Mouse (Mus musculus): Measurements from ENCODE around the gene Plcb3. TPM values are rescaled to one million over a fixed set of nuclear protein-coding genes. Genes with fewer than 3 reads are reported as not detected.

Gene Plcb3
- total and polyA plus RNA-seq, 3 experiments: 9.9 to 21.0 (median 14.1) TPM

- H3K4me3 ChIP-seq (ENCODE audit: low read depth, low read length): peak within 1 kb of the TSS; percentile 89
- no peaks in the 10 kb centered on the region for H3K27me3 ChIP-seq (ENCODE audit: insufficient read depth, low read length)
- peaks cover 66% of the 10 kb centered on the region for H3K4me1 ChIP-seq (ENCODE audit: insufficient read depth, low read depth, low read length)
- TF ChIP-seq POLR2AphosphoS5 (IDR thresholded peaks at IDR 0.05; ENCODE audit: insufficient replicate concordance, low read depth, low read length) (peak; percentile 84; the same call in 1 of the 2 replicates), TAL1 (conservative IDR thresholded peaks at IDR 0.05; ENCODE audit: low read depth, low read length) (no peak), GATA2 (IDR thresholded peaks at IDR 0.05; ENCODE audit: borderline replicate concordance, low read depth, low read length) (no peak), GATA1 (IDR thresholded peaks at IDR 0.05; ENCODE audit: borderline replicate concordance, low read length) (no peak), CTCF (IDR thresholded peaks at IDR 0.05; ENCODE audit: low read depth, low read length) (no peak)
- ATAC-seq (ENCODE audit: extremely low read depth, insufficient number of reproducible peaks, low FRiP score, poor library complexity, severe bottlenecking): peak; percentile 72
- H3K9me3 ChIP-seq (replicated peaks): no peaks in the 10 kb centered on the region
- peak; percentile 92 for DNase-seq (ENCODE audit: low spot score)
- H3K36me3 ChIP-seq (replicated peaks): peaks cover 79% of the 10 kb centered on the region
Measured at GRCm38 (mm10) chr19:6909507-6910289, 66.6 kb downstream of the Plcb3 start, which contains the start of the genes Trmt112 and Prdx5. Gene Trmt112, plus strand, starts transcription at chr19:6909698. Gene Prdx5, minus strand, starts transcription at chr19:6910106.

GRCm38 (mm10) chr19:6909021-6909420 lies 67.2 kb downstream of the Plcb3 start:
- Histone ChIP-seq H3K9me3 (replicated peaks) (no peaks in the 10 kb centered on the region), H3K4me3 (ENCODE audit: low read depth, low read length) (peak overlapping the region; percentile 89), H3K27me3 (ENCODE audit: insufficient read depth, low read length) (no peaks in the 10 kb centered on the region), H3K4me1 (ENCODE audit: insufficient read depth, low read depth, low read length) (peaks cover 60% of the 10 kb centered on the region), H3K36me3 (replicated peaks) (peaks cover 78% of the 10 kb centered on the region)
- no peak for ATAC-seq (ENCODE audit: extremely low read depth, insufficient number of reproducible peaks, low FRiP score, poor library complexity, severe bottlenecking)
- DNase-seq (ENCODE audit: low spot score): no peak
- TF ChIP-seq GATA2 (IDR thresholded peaks at IDR 0.05; ENCODE audit: borderline replicate concordance, low read depth, low read length) (no peak), TAL1 (conservative IDR thresholded peaks at IDR 0.05; ENCODE audit: low read depth, low read length) (no peak), GATA1 (IDR thresholded peaks at IDR 0.05; ENCODE audit: borderline replicate concordance, low read length) (no peak), POLR2AphosphoS5 (IDR thresholded peaks at IDR 0.05; ENCODE audit: insufficient replicate concordance, low read depth, low read length) (no peak), CTCF (IDR thresholded peaks at IDR 0.05; ENCODE audit: low read depth, low read length) (no peak)

DNA sequence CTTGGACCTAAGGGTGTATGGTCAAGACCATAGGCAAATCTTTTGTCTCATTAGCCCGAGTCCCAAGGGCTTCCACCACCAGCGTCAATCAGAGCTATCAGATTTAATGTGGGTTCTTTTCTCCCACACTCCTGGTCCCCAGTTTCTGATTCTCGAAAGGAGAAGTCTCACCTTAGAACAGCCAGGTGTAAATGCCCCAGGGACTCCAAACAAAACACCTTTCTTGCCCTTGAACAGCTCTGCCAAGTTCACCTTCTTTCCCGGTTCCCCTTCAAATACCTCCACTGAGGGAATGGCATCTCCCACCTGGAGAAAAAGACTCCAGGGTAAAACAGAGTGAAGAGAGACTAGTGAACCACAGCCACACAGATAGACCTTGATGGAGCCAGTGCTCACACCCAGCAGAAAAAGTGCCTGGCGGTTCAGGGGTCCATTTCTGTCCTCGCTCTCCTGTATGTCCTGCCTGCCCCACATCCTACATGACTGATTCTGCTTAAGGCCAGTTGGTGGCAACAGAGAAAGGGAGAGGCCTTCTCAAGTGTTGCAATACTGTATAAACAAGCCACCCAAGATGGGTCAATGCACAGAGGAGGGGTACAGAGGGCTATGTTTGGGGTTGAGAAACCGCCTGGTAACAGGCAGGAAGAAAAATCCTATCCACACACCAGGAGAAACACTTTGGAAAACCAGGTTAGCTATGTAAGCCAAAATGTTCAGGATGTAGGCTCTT lies 68.3 kb downstream of the Plcb3 start:
- Histone ChIP-seq H3K36me3 (replicated peaks) (peaks cover 70% of the 10 kb centered on the region), H3K4me3 (ENCODE audit: low read depth, low read length) (peak overlapping the region; percentile 89; the same call in 1 of the 2 replicates), H3K27me3 (ENCODE audit: insufficient read depth, low read length) (no peaks in the 10 kb centered on the region), H3K9me3 (replicated peaks) (no peaks in the 10 kb centered on the region), H3K4me1 (ENCODE audit: insufficient read depth, low read depth, low read length) (peaks cover 51% of the 10 kb centered on the region)
- no peak for DNase-seq (ENCODE audit: low spot score)
- TF ChIP-seq GATA1 (IDR thresholded peaks at IDR 0.05; ENCODE audit: borderline replicate concordance, low read length) (no peak), POLR2AphosphoS5 (IDR thresholded peaks at IDR 0.05; ENCODE audit: insufficient replicate concordance, low read depth, low read length) (no peak), TAL1 (conservative IDR thresholded peaks at IDR 0.05; ENCODE audit: low read depth, low read length) (no peak), GATA2 (IDR thresholded peaks at IDR 0.05; ENCODE audit: borderline replicate concordance, low read depth, low read length) (no peak), CTCF (IDR thresholded peaks at IDR 0.05; ENCODE audit: low read depth, low read length) (no peak)
- ATAC-seq (ENCODE audit: extremely low read depth, insufficient number of reproducible peaks, low FRiP score, poor library complexity, severe bottlenecking): no peak

GRCm38 (mm10) chr19:6907094-6907493 lies 69.2 kb downstream of the Plcb3 start:
- H3K4me3 ChIP-seq (ENCODE audit: low read depth, low read length): no peak overlapping the region
- H3K36me3 ChIP-seq (replicated peaks): peaks cover 61% of the 10 kb centered on the region
- DNase-seq (ENCODE audit: low spot score) (no peak), ATAC-seq (ENCODE audit: extremely low read depth, insufficient number of reproducible peaks, low FRiP score, poor library complexity, severe bottlenecking) (no peak)
- H3K4me1 ChIP-seq (ENCODE audit: insufficient read depth, low read depth, low read length): peaks cover 42% of the 10 kb centered on the region
- TF ChIP-seq POLR2AphosphoS5 (IDR thresholded peaks at IDR 0.05; ENCODE audit: insufficient replicate concordance, low read depth, low read length) (no peak), GATA2 (IDR thresholded peaks at IDR 0.05; ENCODE audit: borderline replicate concordance, low read depth, low read length) (no peak), TAL1 (conservative IDR thresholded peaks at IDR 0.05; ENCODE audit: low read depth, low read length) (no peak), CTCF (IDR thresholded peaks at IDR 0.05; ENCODE audit: low read depth, low read length) (no peak), GATA1 (IDR thresholded peaks at IDR 0.05; ENCODE audit: borderline replicate concordance, low read length) (no peak)
- no peaks in the 10 kb centered on the region for H3K9me3 ChIP-seq (replicated peaks)
- no peaks in the 10 kb centered on the region for H3K27me3 ChIP-seq (ENCODE audit: insufficient read depth, low read length)

DNA sequence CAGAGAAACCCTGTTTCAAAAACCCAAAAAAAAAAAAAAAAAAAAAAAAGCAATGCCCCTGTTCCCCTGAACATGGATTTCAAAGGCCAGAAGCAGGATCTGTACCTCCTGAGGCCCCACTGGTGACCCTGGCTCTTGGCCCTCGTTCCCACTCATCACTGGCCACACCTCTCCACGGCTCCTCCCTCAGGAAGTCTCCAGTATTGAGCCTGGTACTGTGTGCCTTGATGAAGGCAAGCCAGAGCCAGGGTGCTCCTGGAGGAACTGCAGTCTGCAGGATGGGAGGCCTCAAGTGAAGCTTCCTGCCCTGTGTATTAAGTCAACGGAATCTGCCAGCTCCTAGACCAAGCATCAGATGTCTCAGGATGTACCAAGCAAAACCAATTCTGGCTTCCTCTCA lies 70.1 kb downstream of the Plcb3 start:
- Histone ChIP-seq H3K4me1 (ENCODE audit: insufficient read depth, low read depth, low read length) (peaks cover 33% of the 10 kb centered on the region), H3K36me3 (replicated peaks) (peaks cover 52% of the 10 kb centered on the region), H3K27me3 (ENCODE audit: insufficient read depth, low read length) (no peaks in the 10 kb centered on the region), H3K9me3 (replicated peaks) (no peaks in the 10 kb centered on the region), H3K4me3 (ENCODE audit: low read depth, low read length) (no peak overlapping the region)
- no peak for TF ChIP-seq CTCF (IDR thresholded peaks at IDR 0.05; ENCODE audit: low read depth, low read length)
- TF ChIP-seq GATA1 (IDR thresholded peaks at IDR 0.05; ENCODE audit: borderline replicate concordance, low read length): no peak
- TF ChIP-seq POLR2AphosphoS5 (IDR thresholded peaks at IDR 0.05; ENCODE audit: insufficient replicate concordance, low read depth, low read length): no peak
- no peak for TF ChIP-seq GATA2 (IDR thresholded peaks at IDR 0.05; ENCODE audit: borderline replicate concordance, low read depth, low read length)
- DNase-seq (ENCODE audit: low spot score) (no peak), ATAC-seq (ENCODE audit: extremely low read depth, insufficient number of reproducible peaks, low FRiP score, poor library complexity, severe bottlenecking) (no peak)
